Mouse (Mus musculus) stomach, embryonic 16.5 days (tissue): ENCODE data around the gene Pmp22. TPM values are rescaled to one million over a fixed set of nuclear protein-coding genes. Genes with fewer than 3 reads are reported as not detected.

Experiments used
- ATAC-seq: fragments of 200-750 bp; cut with Nextera tagmentation; 2 replicates; pipeline ENCODE4 v1.8.0; 2017; ENCODE audit warnings: moderate number of reproducible peaks, moderate TSS enrichment; ENCODE audit not compliant: insufficient read depth, low FRiP score
- H3K27ac ChIP-seq: fragments of 300-500 bp; sonication (generic); 2 replicates; pipeline ENCODE4 v1.5.1; 2014; ENCODE audit warnings: low read length
- H3K27me3 ChIP-seq: fragments of 300-500 bp; sonication (generic); 2 replicates; pipeline ENCODE4 v1.6.1; 2014; ENCODE audit warnings: low read length, control low read depth, mixed read lengths; ENCODE audit not compliant: control insufficient read depth, insufficient read depth
- H3K36me3 ChIP-seq: fragments of 300-500 bp; sonication (generic); 2 replicates; pipeline ENCODE4 v1.6.1; 2014; ENCODE audit warnings: low read length; ENCODE audit not compliant: control insufficient read depth, insufficient read depth
- H3K4me1 ChIP-seq: fragments of 300-500 bp; sonication (generic); 2 replicates; pipeline ENCODE4 v1.6.1; 2014; ENCODE audit warnings: low read length, control low read depth, mixed read lengths; ENCODE audit not compliant: control insufficient read depth, insufficient read depth
- H3K4me2 ChIP-seq: fragments of 300-500 bp; sonication (generic); 2 replicates; pipeline ENCODE4 v1.6.1; 2014; ENCODE audit warnings: low read depth, low read length, mixed read lengths
- H3K4me3 ChIP-seq: fragments of 300-500 bp; sonication (generic); replicated peaks from 2 replicates; pipeline ENCODE4 v1.5.1; 2014; ENCODE audit warnings: mild to moderate bottlenecking, low read length
- H3K9ac ChIP-seq: fragments of 300-500 bp; sonication (generic); 2 replicates; pipeline ENCODE4 v1.6.1; 2014; ENCODE audit warnings: low read length
- H3K9me3 ChIP-seq: fragments of 300-500 bp; sonication (generic); replicated peaks from 2 replicates; pipeline ENCODE4 v1.6.1; 2016; ENCODE audit warnings: low read length, control low read depth; ENCODE audit not compliant: control insufficient read depth
- WGBS: fragments of 180-500 bp; shearing (Covaris S2); extraction: QIAGEN DNeasy Blood & Tissue Kit; methylation state at CpG from one replicate; pipeline ENCODE4 v1.1.7; 2014; 5-methylcytosine and 5-hydroxymethylcytosine counted together
- polyA plus RNA-seq: library from polyadenylated mRNA; unstranded; fragments of >200 nt; fragmentation: Nextera tagmentation; extraction: Ambion mirVana; gene quantifications from 2 replicates; pipeline ENCODE4 v1.2.1, GENCODE M21; 2015

The Pmp22 gene
- polyA plus RNA-seq, 1 experiment from 2014 or later, result 200 TPM

GRCm38 (mm10) chr11:63131693-63132040, 2.9 kb downstream of the Pmp22 start:
- Histone ChIP-seq H3K27ac (peak overlapping the region; percentile 97), H3K4me3 (peak overlapping the region; percentile 65), H3K36me3 (no peaks in the 10 kb centered on the region), H3K9me3 (no peaks in the 10 kb centered on the region), H3K9ac (peak overlapping the region; percentile 86), H3K27me3 (peaks cover 2% of the 10 kb centered on the region; the same call in 1 of the 2 replicates), H3K4me1 (peaks cover 26% of the 10 kb centered on the region), H3K4me2 (peak overlapping the region; percentile 63)
- ATAC-seq, result no peak
- WGBS, result 9% methylated on average over 11 of the region's 11 CpGs

- no peaks in the 10 kb centered on the region for H3K9me3 ChIP-seq
- WGBS, result 2% methylated on average over 11 of the region's 11 CpGs
- H3K4me3 ChIP-seq, result peak overlapping the region; percentile 65
- peak overlapping the region; percentile 97 for H3K27ac ChIP-seq
- peak overlapping the region; percentile 86 for H3K9ac ChIP-seq
- no peaks in the 10 kb centered on the region for H3K36me3 ChIP-seq
- no peak for ATAC-seq
- peaks cover 30% of the 10 kb centered on the region for H3K4me1 ChIP-seq
- peak overlapping the region; percentile 63 for H3K4me2 ChIP-seq
- peaks cover 2% of the 10 kb centered on the region; the same call in 1 of the 2 replicates for H3K27me3 ChIP-seq
Measured at GRCm38 (mm10) chr11:63132151-63132500, 3.3 kb downstream of the Pmp22 start.

- Histone ChIP-seq H3K27me3 (peaks cover 2% of the 10 kb centered on the region; the same call in 1 of the 2 replicates), H3K36me3 (no peaks in the 10 kb centered on the region), H3K27ac (peak overlapping the region; percentile 97), H3K4me3 (peak overlapping the region; percentile 65), H3K9ac (peak overlapping the region; percentile 86), H3K4me2 (peak overlapping the region; percentile 63), H3K4me1 (peaks cover 30% of the 10 kb centered on the region), H3K9me3 (no peaks in the 10 kb centered on the region)
- under 1% methylated on average over 66 of the region's 66 CpGs for WGBS
- ATAC-seq, result peak; percentile 71
Measured at GRCm38 (mm10) chr11:63132501-63133435, 4.0 kb downstream of the Pmp22 start.

- Histone ChIP-seq H3K4me1 (peaks cover 30% of the 10 kb centered on the region), H3K27me3 (peaks cover 2% of the 10 kb centered on the region; the same call in 1 of the 2 replicates), H3K27ac (no peak overlapping the region), H3K9ac (no peak overlapping the region), H3K9me3 (no peaks in the 10 kb centered on the region), H3K4me3 (peak overlapping the region; percentile 65), H3K4me2 (peak overlapping the region; percentile 63), H3K36me3 (no peaks in the 10 kb centered on the region)
- 83% methylated on average over 5 of the region's 5 CpGs for WGBS
- no peak for ATAC-seq
Measured at GRCm38 (mm10) chr11:63134021-63134420, 5.2 kb downstream of the Pmp22 start.

- Histone ChIP-seq H3K27ac (peak overlapping the region; percentile 48), H3K27me3 (peaks cover 2% of the 10 kb centered on the region; the same call in 1 of the 2 replicates), H3K36me3 (no peaks in the 10 kb centered on the region), H3K4me1 (peaks cover 26% of the 10 kb centered on the region), H3K9me3 (no peaks in the 10 kb centered on the region), H3K4me3 (no peak overlapping the region), H3K4me2 (no peak overlapping the region), H3K9ac (peak overlapping the region; percentile 16; the same call in 1 of the 2 replicates)
- ATAC-seq, result no peak
- WGBS, result 62% methylated on average over 15 of the region's 15 CpGs
Measured at GRCm38 (mm10) chr11:63134742-63135482, 6.1 kb downstream of the Pmp22 start.

- Histone ChIP-seq H3K4me1 (peaks cover 21% of the 10 kb centered on the region), H3K9ac (peak overlapping the region; percentile 49; the same call in 1 of the 2 replicates), H3K4me3 (no peak overlapping the region), H3K27ac (peak overlapping the region; percentile 48), H3K36me3 (no peaks in the 10 kb centered on the region), H3K4me2 (no peak overlapping the region), H3K27me3 (peaks cover 2% of the 10 kb centered on the region; the same call in 1 of the 2 replicates), H3K9me3 (no peaks in the 10 kb centered on the region)
- peak; percentile 27; the same call in 1 of the 2 replicates for ATAC-seq
- WGBS, result 6% methylated on average over 8 of the region's 8 CpGs
Measured at GRCm38 (mm10) chr11:63135622-63136021, 6.8 kb downstream of the Pmp22 start.

- ATAC-seq, result no peak
- H3K4me2 ChIP-seq, result no peak overlapping the region
- peak overlapping the region; percentile 49 for H3K9ac ChIP-seq
- H3K27me3 ChIP-seq, result peaks cover 2% of the 10 kb centered on the region; the same call in 1 of the 2 replicates
- peaks cover 16% of the 10 kb centered on the region for H3K4me1 ChIP-seq
- peak overlapping the region; percentile 32; the same call in 1 of the 2 replicates for H3K27ac ChIP-seq
- no peak overlapping the region for H3K4me3 ChIP-seq
- no peaks in the 10 kb centered on the region for H3K36me3 ChIP-seq
- no peaks in the 10 kb centered on the region for H3K9me3 ChIP-seq
- 54% methylated on average over 6 of the region's 6 CpGs for WGBS
Measured at GRCm38 (mm10) chr11:63136205-63136604, 7.4 kb downstream of the Pmp22 start.

GRCm38 (mm10) chr11:63136836-63137416, 8.1 kb downstream of the Pmp22 start:
- no peak overlapping the region for H3K9ac ChIP-seq
- WGBS, result 69% methylated on average over 4 of the region's 4 CpGs
- no peak for ATAC-seq

More at GRCm38 (mm10) chr11:63136836-63137416, 8.1 kb downstream of the Pmp22 start:
- Histone ChIP-seq H3K27me3 (no peaks in the 10 kb centered on the region), H3K9me3 (no peaks in the 10 kb centered on the region), H3K4me1 (peaks cover 16% of the 10 kb centered on the region), H3K4me3 (no peak overlapping the region), H3K27ac (no peak overlapping the region), H3K36me3 (no peaks in the 10 kb centered on the region), H3K4me2 (no peak overlapping the region)
